Mouse (Mus musculus) lung, adult 2 months (tissue): ENCODE data around the gene Pear1.

ENCODE experiments used
- CTCF ChIP-seq: fragments of 200-500 bp; IDR thresholded peaks from 2 replicates; pipeline ENCODE4 v1.5.1; 2011; ENCODE audit warnings: mild to moderate bottlenecking, low read length, control low read depth; ENCODE audit not compliant: insufficient read depth
- POLR2A ChIP-seq: fragments of 200-500 bp; IDR thresholded peaks from 2 replicates; pipeline ENCODE4 v1.6.1; 2011; ENCODE audit warnings: low read depth, mild to moderate bottlenecking, control low read depth, low read length, borderline replicate concordance; ENCODE audit errors: extremely low read depth

DNA sequence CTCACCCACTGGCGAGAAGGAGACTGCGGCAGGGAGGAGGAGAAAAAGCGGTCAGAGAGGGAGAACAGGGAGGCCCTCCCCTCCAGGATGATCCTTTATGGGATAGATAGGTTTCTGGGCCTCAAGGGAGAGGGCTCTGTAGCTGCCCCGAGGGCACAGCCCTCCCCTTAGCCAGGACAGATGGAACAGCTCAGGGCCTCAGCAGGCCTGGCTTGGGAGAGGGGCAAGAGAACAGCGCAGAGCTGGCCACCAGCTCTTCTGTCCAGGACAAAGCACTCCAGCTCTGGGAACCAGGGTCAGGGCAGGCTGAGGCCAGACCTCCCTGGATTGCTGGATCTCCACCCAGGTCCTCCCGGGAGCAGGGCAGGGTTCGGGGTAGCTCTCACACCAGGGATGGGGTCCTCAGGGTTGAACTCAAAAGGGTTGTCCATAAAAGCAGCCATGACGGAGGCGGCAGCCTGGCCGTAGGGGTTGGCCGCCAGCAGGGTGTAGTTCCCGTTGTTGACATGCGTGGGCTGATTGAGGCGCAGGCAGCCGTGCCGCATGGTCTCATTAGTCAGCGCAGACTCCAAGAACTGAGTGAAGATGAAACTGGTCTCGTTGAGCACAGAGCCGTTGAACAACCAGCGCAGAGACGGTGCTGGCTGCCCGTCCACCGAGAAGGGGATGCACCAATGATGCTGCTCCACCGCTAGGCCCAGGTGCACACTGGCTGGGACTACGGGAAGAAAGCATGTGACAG lies 40.7 kb downstream of the Pear1 start:
- TF ChIP-seq CTCF (no peak), POLR2A (no peak)
